Mouse (Mus musculus) gastrocnemius, postnatal 14 days (tissue): ENCODE results near the gene Prelid3b. TPM values are rescaled to one million over a fixed set of nuclear protein-coding genes. Genes with fewer than 3 reads are reported as not detected.

Source experiments
- DNase-seq: peaks from one replicate; pipeline ENCODE4 v3.0.0; 2021; ENCODE audit warnings: mixed read lengths
- intact Hi-C: fragments of 180-260 bp; cut with DNase I; formaldehyde crosslinking; loops from one replicate; pipeline ENCODE4 v1.15.1; 2025; ENCODE audit warnings: low total_unique reads
- long read RNA-seq, 2 experiments: library from polyadenylated mRNA; stranded (forward); transcript quantifications; one replicate each; pipeline ENCODE4 v2.0.0; 2021
- total RNA-seq, 2 experiments: library from RNA; stranded (reverse); gene quantifications; 2 replicates each; pipeline ENCODE4 v1.2.3; 2021

Gene Prelid3b
- total RNA-seq = 10 to 100 TPM; 54.1 to 62.6 TPM
- long read RNA-seq, experiment 1, transcript Prelid3b-201 (6 exons, 1,553 nt) = major isoform, 79 of 90 reads
- long read RNA-seq, experiment 1, partial matches to known transcripts = 2 of 90 reads
- long read RNA-seq, experiment 1, other reads (novel, unspliced or antisense) = 9 of 90 reads
- long read RNA-seq, experiment 2, transcript Prelid3b-201 (6 exons, 1,553 nt) = major isoform, 87 of 99 reads
- long read RNA-seq, experiment 2, partial matches to known transcripts = 1 of 99 reads
- long read RNA-seq, experiment 2, other reads (novel, unspliced or antisense) = 11 of 99 reads

DNA sequence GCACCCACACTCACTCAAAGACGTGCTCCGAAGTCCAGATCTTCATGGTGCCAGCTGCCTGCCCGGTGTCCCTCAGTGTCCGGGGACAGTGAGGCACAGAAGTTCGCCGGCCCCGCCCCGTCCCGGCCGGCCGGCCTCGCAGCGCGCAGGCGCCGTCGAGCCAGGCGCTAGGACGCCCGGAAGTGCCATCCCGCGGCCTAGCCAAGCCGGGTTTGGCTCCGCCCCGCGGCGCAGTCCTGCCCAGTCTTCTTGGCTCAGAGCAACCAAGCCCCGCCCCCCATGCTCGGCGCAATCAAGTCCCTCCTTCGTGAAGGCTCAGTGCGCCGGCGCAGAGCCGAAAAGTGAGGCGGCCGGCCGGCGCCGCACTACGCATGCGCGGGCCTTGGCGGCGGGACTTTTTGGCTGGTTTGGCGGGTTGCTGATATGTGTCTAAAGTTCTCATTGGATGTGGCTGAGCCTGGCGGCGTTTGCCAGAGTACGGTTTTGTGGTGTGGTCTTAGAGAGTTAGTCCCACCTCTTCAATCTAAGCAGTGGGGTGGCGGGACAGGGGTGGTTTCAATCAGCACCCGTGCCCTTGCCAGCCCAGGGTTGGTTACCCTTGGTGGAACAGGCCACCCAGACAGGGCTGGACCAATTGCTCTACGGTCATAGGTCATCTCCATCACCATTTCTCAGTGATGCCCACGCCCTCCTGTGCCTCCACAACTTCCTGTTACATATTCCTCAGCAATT lies at the start of gene Prelid3b:
Prelid3b (minus strand) TSS at position 264 of the 732 bp plus-strand sequence.
- peak; percentile 100 for DNase-seq
- intact Hi-C loops = loop anchor here (10.0 kb wide), 1 partner anchor 148 kb away; no protein-coding TSS in a partner anchor

DNA sequence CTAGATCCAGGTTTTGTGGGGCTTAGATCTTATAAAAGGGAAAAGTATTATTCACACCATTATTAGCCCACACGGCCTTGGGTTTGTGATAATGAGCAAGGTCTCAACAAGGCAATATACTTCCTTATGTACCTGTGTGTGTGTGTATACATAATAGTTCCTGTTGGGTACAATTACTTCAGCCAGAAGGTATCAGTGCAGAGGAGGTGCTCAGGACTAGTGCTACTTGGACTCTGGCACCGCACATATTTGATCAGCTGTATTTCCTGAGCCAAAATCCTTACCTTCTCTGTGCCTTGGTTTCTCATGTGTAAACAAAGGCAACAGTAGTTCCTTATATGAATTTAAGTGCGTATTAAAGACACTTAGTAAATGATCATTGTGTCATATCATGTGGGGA lies 49.3 kb upstream of the Prelid3b start:
- intact Hi-C loops = no loop called here
- DNase-seq = no peak

DNA sequence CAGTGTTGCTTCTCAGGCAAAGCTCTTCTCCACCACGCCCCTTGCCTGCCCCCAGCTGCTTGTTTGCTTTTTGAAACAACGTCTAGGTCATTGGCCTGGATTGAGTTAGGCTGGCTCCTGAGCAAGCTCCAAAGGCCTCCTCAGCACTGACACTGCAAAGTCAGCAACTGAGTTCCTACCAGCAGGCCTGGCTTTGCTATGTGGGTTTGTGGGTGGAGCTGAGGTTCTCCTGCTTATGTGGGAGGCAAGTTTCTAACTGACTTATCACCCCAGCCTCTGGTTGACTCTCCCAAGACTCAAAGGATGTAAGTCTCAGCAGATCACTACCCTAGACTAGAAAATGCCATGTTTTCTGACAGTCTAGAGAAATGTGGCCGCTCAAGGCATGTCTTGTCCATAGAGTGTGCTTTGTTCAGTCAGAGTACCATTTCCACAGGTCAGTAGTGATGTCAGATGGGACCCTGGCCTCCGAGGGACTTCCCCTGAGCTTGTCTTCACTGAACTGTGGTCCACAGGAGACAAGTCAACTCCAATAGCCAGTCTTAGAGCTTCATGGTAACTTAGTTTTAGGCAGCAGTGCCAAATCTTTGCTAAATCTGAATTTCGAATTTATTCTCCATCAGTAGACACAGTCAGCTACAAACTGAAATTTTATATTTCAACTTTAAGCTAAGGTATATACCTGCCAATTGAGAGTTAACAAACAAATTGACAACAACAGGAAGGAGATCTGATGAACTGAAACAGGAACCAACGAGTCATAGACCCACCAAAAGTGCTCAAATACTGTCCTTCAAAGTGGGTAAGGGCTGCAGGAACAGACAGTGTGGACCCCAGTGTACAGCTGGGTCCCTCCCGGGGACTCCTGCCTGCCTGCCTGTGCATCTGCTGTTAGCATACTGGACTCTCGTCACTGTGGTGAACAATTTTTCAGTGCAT lies 44.5 kb upstream of the Prelid3b start:
- intact Hi-C loops = no loop called here
- no peak for DNase-seq

DNA sequence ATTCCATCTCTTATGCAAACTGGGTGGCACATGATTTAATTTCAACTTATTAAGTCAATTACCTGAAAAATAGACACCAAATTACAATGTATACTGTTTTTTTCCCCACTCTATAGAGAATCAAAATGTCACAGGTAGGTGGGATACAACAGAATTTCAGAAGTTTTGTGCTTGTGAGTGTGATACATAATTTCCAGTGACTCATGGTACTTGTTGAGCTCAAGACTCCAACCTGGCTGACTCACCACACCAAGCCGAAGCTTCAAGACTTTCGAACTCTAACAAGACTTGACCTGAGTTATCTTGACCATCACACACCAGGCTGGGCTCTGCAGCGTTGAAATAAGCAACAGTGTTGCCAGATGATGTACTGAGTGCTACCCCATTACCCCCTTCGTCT lies 42.0 kb upstream of the Prelid3b start:
- no peak for DNase-seq
- intact Hi-C loops = no loop called here

DNA sequence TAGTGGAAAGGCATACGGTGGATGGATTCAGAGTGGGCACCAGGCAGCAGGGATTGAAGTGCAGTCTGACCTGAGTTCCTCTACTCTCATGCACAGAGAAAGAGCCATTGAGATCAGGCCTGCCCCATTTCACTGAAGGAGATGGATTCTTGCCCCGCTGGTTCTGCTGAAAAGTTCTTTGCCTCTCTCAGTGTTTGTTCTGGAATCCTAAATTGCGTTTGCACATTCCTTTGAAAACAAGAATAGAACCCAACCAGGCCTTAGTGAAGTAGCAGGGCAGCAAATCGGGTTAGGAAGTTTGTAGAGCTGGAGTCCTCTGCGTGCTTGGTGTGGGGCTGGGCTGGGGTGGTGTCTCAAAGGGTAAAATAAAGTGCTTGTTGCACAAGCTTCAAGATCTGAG lies 40.9 kb upstream of the Prelid3b start:
- no peak for DNase-seq
- intact Hi-C loops = no loop called here

DNA sequence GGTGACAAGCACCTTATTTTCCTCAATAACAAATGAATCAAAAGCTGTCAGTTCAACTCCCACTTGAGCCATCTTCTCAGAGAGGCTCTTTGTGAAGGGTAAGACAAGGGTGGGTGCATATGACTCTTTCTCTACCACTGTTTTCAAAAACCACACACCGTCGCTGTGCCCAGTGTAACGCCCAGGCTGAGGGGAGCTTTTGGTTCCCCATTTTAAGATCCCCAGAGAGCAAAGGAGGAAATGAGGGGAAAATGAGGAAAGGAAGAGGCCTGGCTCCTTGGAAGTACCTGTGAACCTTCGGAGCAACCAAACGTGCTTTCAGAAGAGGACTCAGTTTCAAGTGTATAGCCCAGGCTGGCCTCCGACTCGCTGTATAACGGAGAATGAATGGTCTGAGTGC lies 36.9 kb upstream of the Prelid3b start:
- DNase-seq = no peak
- intact Hi-C loops = no loop called here

DNA sequence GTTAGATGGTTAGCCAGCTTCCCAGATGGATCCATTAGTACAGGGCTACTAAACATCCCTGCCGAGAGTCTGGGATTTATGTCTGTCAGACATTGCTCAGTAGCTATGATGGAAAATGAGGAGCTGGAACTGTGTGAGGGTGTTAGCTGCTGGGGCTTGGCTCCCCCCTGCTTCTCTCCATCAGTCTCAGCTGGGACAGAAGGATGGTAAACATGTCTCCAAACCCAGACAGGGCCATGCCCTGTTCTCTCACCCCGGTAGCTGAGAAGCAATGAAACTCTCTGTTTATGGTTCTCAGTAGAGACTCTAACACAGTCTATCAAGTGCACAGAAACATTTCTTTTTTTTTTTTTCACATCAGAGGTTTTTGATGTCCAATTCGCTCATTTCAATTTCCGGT lies 35.1 kb upstream of the Prelid3b start:
- intact Hi-C loops = no loop called here
- DNase-seq = no peak

DNA sequence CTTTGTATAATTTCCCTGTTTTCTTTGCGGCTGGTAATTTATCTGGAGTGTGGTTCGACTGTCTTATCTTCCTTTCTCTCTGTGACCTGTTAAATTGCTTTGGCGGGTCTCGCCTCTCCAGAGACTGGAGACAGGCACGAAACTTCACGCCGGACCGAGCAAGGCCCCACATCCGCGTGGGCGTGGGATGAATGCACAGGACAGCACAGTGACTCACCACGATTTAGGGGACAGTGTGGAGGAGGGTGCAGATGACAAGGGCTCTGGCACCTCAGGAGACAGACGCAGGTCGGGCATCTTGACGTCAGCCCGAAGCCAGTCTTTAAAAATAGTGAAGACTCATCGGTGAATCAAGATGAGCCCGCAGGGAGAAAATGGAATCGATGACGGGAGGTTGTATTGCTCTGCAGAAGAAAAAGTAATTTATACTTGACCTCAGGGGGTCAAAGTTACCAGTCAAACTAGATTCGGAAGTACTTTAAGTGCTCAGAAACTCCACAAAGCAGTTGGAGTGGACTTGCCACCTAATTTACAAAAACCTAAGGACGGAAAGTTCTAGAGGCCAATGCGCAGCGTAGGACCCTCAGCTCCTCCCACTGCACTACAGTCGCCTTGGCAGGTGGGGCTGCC lies 30.1 kb upstream of the Prelid3b start:
- intact Hi-C loops = no loop called here
- DNase-seq = no peak

DNA sequence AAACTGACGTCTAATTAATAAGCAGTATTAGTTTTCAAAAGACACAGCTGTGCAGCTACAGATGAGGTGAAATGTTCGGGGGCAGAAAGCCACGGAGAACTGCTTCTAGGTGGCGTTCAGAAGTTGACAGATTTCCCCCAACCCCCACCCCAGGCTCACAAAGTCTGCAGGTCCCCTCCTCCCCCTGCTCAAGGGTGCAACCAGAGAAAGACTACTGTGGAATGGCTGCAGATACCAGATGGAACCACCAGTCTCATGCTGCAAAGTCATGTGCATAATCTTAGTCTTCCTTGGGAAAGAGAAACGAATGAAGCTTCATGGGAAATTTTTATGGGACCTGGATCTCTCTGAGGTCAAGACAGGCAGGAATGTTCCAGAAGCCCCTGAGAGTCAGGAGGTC lies 29.4 kb upstream of the Prelid3b start:
- intact Hi-C loops = no loop called here
- no peak for DNase-seq

DNA sequence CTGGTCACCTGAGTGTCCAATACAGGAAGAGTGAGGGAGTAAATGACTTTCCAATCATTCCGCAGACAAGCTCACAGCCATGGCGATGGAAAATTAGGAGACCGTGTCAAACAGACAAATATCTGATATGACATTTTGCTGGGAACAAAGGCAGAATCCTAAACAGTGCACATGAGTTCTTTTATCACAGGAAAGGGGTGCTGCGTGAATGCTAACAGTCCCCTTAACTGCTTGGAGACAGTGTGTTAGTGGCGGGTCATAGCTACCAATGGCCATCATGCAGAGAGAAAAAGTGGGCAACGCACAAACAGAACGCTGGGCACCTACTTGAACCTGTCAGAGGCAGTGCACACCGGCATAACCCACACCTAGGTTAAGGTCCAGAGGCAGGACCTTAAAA lies 28.6 kb upstream of the Prelid3b start:
- intact Hi-C loops = no loop called here

DNA sequence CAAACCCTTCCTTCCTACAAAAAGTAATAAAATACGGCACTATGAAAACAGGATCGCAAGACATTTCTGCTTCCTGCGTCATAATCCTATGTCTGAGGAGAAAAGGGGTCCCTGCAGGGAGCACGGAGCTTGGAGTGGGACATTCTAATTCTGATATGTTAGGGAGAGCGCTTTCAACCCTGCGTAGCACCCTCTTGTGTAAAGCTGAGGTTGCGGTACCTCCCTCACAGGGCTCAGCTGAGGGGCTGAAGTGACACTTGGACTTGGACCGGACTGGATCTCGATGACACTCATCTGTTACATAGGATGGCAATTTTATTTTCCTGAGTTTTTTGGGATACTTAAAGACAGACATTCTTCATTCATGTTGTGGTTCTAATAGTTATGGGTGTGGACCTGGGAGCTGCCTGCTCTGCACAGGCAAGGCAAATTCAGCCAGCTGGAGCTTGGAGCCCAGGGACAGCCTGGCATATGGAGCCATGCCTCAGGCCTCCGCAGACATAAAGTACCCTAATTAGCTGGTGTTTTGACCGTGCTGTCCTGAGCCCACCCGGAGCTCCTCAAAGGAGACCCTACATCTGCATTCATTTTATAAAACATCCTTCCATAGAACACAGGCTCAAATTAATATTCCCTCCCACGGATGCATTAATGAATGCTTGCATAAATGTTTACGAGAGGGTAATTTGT lies 28.1 kb upstream of the Prelid3b start:
- intact Hi-C loops = no loop called here
- no peak for DNase-seq

More for the DNA sequence above, 28.6 kb upstream of the Prelid3b start:
- no peak for DNase-seq

DNA sequence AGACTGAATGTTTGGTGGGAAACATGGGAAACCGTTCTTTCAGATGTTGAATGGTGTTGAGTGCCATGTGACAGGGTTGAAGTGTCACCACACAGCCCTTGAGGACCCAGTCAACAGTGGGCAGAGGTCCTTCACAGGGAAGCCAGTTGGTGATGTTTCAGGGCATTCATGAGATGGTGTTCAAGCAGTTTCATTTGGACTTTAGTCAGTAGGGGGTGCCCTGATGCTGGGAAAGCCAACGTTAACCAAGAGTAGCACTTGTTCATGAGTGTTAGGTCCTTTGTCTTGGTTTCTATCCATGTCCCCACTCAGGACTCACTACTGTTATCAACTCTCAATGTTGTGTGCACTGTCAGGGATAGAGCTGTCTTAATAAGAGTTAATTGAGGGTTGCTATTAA lies 20.0 kb upstream of the Prelid3b start:
- intact Hi-C loops = no loop called here
- no peak for DNase-seq

DNA sequence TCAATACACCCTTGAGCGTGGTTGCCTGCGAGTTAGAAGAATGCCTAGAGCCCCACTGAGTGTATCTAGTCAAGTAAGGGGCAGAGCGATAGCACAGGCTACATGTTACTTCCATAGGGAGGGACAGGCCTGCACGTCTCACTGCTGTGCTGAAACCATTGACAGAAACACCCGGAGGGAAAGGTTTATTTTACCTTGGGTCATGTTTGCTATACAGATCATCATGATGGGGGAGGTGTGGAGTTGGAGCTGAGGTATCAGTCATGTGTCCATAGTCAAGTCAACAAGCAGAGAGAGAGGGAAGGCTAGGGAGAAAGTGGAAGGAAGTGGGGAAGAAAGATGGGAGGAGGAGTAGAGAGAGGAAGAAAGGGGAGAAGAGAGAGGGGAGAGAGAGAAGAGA lies 14.1 kb upstream of the Prelid3b start:
- DNase-seq = no peak
- intact Hi-C loops = no loop called here

DNA sequence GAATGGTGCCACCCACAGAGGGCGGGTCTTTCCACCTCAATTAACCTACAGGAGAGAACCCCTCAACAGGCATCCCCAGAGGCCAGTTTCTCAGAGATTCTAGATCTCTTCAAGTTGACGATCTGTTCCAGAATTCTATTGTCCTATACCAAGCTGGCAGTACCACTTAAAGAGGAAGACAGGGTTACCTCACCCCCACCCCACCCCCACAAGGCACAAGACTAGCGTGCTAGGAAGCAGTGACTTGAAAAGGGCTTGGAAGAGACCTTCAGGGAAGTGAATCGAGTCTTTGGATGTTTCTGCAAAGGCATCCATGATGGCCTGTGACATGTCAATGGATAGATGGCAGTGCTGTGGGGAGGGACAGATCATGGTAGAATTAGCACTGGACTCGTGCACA lies 5.9 kb upstream of the Prelid3b start:
- no peak for DNase-seq
- intact Hi-C loops = loop anchor here (10.0 kb wide), 1 partner anchor 154 kb away; no protein-coding TSS in a partner anchor

DNA sequence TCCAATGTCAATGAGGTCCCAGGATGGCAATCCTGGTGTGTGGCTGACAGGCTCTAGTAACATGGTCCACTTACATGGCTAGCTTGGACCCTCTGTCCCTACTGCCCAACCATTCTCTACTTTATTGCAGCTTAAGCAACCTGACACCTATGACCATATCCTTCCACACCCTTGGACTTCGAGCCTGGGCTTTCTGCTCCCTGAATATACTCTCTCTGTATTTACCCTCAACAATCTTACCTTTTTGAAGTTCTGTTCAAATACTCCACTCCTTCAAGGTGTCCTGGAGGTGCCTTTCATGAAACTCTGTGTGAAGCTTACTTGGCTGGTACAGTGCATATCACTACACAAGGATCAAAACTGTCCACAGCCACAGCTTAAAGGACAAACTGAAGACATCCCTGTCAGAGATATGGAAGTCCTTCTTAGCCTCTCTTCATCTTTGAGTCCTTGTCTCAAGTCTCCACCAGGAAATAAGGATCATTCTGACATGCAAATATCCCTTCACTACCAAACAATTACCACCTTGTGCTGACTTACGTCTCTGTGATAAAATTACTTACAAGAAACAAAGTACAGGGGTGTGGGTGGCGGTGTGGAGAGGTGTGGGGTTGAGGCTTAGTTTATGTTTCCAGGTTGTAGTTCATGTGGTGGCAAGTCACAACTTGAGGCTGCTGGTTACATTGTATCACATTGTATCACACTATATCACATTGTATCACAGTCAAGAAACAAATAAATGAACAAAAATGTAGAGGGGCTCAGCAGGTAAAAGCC lies 4.8 kb upstream of the Prelid3b start:
- intact Hi-C loops = loop anchor here (10.0 kb wide), 1 partner anchor 153 kb away; no protein-coding TSS in a partner anchor
- DNase-seq = no peak

DNA sequence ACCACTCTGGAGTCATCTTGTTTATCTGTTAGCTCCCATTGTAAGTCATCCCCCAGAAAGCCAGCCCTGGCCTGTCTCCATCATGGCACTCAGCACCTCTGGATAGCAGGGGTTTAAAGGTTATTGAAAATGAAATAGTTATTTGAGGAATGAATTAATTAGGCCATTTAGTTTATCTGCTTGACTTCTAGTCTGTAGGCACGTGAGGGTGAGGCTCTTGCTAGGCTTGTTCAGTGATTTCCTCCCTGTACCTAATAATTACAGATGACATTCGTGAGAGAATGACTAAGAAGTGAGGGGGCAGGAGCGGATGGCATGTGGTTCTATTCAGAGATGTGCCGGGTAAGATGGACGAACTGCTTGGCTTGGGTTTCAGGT lies 658 bp upstream of the Prelid3b start:
- no peak for DNase-seq
- intact Hi-C loops = loop anchor here (10.0 kb wide), 1 partner anchor 149 kb away; no protein-coding TSS in a partner anchor

DNA sequence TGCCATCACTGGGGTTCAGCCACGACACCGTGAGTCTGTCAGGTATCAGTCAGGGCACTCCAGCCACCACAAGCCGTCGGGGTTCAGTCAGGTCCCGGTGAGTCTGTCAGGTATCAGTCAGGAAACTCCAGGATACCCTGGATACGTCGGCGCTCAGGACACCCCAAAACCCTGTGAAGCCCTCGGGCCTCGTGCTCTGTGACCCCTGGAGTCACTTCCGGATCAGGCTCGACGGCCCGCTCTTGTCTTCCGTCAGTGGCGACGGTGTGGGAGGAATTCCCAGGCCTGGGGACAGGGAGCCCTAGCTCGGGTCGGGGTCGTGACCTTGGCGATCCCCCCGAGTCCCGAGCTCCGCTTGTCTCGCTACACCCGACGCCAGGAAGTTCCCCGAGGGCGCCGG lies 474 bp downstream of the Prelid3b start:
- intact Hi-C loops = loop anchor here (10.0 kb wide), 1 partner anchor 148 kb away; no protein-coding TSS in a partner anchor
- no peak for DNase-seq

DNA sequence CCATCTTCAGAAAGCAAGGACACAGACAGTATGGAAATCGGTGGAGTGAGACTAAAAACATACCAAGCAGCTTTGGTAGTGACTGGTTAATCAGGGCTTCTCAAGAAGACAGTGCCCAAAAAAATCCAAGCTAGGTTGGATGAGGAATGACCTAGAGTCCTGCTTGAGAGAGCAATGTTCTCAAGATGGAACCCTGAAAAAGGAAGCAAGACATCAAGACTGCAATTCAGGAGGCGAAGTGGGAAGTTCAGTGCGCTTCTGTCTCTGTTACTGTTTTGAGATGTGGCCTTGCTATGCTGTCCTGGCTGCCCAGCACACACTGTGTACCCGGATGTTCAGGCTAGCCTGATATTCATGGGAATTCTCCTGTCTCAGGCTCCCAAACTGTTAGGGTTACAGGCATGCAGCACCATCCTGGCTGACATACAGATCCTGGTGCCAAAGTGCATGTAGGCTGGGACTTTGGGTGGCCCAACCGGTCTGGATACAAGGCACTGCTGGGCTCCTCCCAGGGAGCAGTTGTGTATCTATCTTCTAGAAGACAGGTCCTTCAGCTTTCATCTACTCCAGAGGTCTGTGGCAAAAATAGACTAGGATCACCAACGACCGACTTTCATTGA lies 2.0 kb downstream of the Prelid3b start:
- intact Hi-C loops = loop anchor here (10.0 kb wide), 1 partner anchor 146 kb away; no protein-coding TSS in a partner anchor

More for the DNA sequence above, 2.0 kb downstream of the Prelid3b start:
- no peak for DNase-seq
